Mouse (Mus musculus) lung, postnatal 4 days (tissue): ENCODE measurements around the gene Gm19426.

Experiments
- DNase-seq, 2 experiments: peaks; one replicate each; pipeline ENCODE4 v3.0.0; 2021

Gm19426 gene

GRCm38 (mm10) chr2:84717357-84717756, 26.1 kb downstream of the Gm19426 start:
- DNase-seq, result no peak

GRCm38 (mm10) chr2:84716423-84717355, 26.8 kb downstream of the Gm19426 start:
- DNase-seq, result no peak

- DNase-seq, result peak; percentile 69 to 89
These were observed 27.7 kb downstream of the Gm19426 start for GRCm38 (mm10) chr2:84715562-84716361.

GRCm38 (mm10) chr2:84714811-84715561, 28.5 kb downstream of the Gm19426 start, which contains the start of gene Zdhhc5:
Zdhhc5 (minus strand) TSS chr2:84715180.
- DNase-seq, result peak; percentile 99 to 100

GRCm38 (mm10) chr2:84714422-84714810, 29.0 kb downstream of the Gm19426 start:
- no peak for DNase-seq

- DNase-seq, result no peak
These were observed 31.6 kb downstream of the Gm19426 start for GRCm38 (mm10) chr2:84711898-84712297.

GRCm38 (mm10) chr2:84707523-84707922, 35.9 kb downstream of the Gm19426 start:
- DNase-seq, result no peak

GRCm38 (mm10) chr2:84705295-84705694, 38.2 kb downstream of the Gm19426 start:
- no peak for DNase-seq

- no peak for DNase-seq
These were observed 39.1 kb downstream of the Gm19426 start for GRCm38 (mm10) chr2:84704329-84704728.

GRCm38 (mm10) chr2:84703497-84703896, 40.0 kb downstream of the Gm19426 start:
- no peak for DNase-seq

- no peak for DNase-seq
These were observed 48.3 kb downstream of the Gm19426 start for GRCm38 (mm10) chr2:84695007-84695695.
